Mouse (Mus musculus) megakaryocyte, embryonic 14.5 days (primary cell): Measurements from ENCODE around the gene Prr23a2.

Experiments
- FLI1 ChIP-seq: IDR thresholded peaks from 2 replicates; pipeline ENCODE4 v1.6.1; 2012; ENCODE audit warnings: low read length, inconsistent platforms, mixed read lengths
- GATA1 ChIP-seq: IDR thresholded peaks from 3 replicates; pipeline ENCODE4 v1.6.1; 2012; ENCODE audit warnings: mixed read lengths, low read length, inconsistent platforms, borderline replicate concordance

DNA sequence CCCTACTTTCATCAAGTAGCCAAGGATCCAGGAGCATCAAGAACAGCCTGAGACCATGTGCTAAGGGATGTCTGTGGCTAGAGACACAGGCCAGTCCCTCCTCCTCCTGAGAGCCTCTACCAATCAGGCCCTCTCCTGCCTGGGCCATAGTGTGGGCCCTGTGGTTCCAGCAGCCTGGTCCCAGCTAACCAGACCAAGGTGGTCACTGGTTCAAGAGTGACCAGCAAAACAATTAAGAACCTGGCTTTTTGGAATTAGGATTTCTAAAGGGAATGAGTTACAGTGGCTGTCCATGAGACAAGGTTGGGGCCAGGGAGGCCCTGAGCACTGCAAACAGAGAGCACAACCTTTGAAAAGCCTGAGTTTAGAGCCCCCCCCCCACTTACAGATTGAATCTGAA lies 35.2 kb upstream of the Prr23a2 start:
- TF ChIP-seq GATA1 (no peak), FLI1 (no peak)
